Mouse (Mus musculus) liver, adult 2 months (tissue): Measurements from ENCODE around the gene Wasf1.

Experiments
- CTCF ChIP-seq: fragments of 200-500 bp; IDR thresholded peaks from 2 replicates; pipeline ENCODE4 v1.5.1; 2011; ENCODE audit warnings: low read depth, low read length, control low read depth
- POLR2A ChIP-seq: fragments of 200-500 bp; IDR thresholded peaks from 2 replicates; pipeline ENCODE4 v1.6.1; 2011; ENCODE audit warnings: low read length, control low read depth; ENCODE audit not compliant: insufficient read depth; ENCODE audit errors: extremely low read depth

DNA sequence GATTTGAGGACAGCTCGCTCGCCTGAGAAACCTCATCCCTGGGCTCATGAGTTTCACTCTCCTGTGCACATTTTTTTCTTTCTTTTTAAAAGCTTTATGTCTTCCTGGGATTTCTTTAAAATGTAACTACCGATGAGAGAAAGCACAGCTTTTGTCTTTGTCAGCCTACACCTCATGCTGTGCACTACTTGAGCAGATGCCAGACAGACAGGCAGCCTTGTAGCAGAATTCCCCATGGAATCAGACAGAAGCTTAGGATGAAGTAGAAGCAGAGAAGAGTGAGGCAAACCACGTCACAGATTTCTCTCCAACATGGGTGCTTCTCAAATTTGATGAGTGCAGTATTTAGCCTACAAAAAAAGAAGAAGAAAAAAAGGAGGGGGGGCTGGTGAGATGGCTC is 81.3 kb downstream of the Wasf1 start:
- no peak for TF ChIP-seq CTCF
- TF ChIP-seq POLR2A, result no peak
